Mouse (Mus musculus): ENCODE measurements around the gene Dock9.

GRCm38 (mm10) chr14:121700013-121700412 lies 97.6 kb downstream of the Dock9 start:
- TF ChIP-seq CTCF (IDR thresholded peaks at IDR 0.05; ENCODE audit: extremely low read depth, insufficient read depth, low read length) (no peak), POLR2A (IDR thresholded peaks at IDR 0.05; ENCODE audit: extremely low read depth, insufficient read depth, low read length) (no peak)

Data from cortical plate, adult 2 months (tissue).